Mouse (Mus musculus) gastrocnemius, postnatal 36 days (tissue): ENCODE measurements around the gene Ear1. TPM values are rescaled to one million over a fixed set of nuclear protein-coding genes. Genes with fewer than 3 reads are reported as not detected.
A peak's percentile ranks its signal among the peaks of the same experiment; 100 is the strongest.
"Not testable (repeated sequence)": the region's sequence is repeated elsewhere in the genome, so short reads cannot be mapped to it uniquely, and the experiment has no call there.

ENCODE experiments used
- DNase-seq, 2 experiments: peaks; one replicate each; pipeline ENCODE4 v3.0.0; 2022
- intact Hi-C: fragments of 180-260 bp; cut with DNase I; formaldehyde crosslinking; loops from one replicate; pipeline ENCODE4 v1.15.1; 2025
- long read RNA-seq, 2 experiments: library from polyadenylated mRNA; stranded (forward); transcript quantifications; one replicate each; pipeline ENCODE4 v2.0.0; 2021
- total RNA-seq, 2 experiments: library from RNA; stranded (reverse); gene quantifications; 2 replicates each; pipeline ENCODE4 v1.2.3; 2021

The Ear1 gene
- not detected for total RNA-seq
- long read RNA-seq, experiment 1 = 0 reads
- long read RNA-seq, experiment 2 = 0 reads

GRCm38 (mm10) chr14:43875417-43875816, at the start of gene Ear1:
Gene Ear1, minus strand, starts transcription at chr14:43875517.
- DNase-seq, intact Hi-C loops: not testable (repeated sequence)

GRCm38 (mm10) chr14:43924688-43925403, 49.5 kb upstream of the Ear1 start, which contains the start of gene Gm8113:
Gene Gm8113, plus strand, starts transcription at chr14:43925390.
- intact Hi-C loops = loop anchor here (10.0 kb wide), 1 partner anchor 60 kb away; no protein-coding TSS in a partner anchor
- DNase-seq = peak; percentile 5 to 14

GRCm38 (mm10) chr14:43923459-43923858, 48.1 kb upstream of the Ear1 start, which contains the start of gene Ear10:
Gene Ear10, minus strand, starts transcription at chr14:43923559.
- intact Hi-C loops = loop anchor here (10.0 kb wide), 1 partner anchor 61 kb away; no protein-coding TSS in a partner anchor
- DNase-seq = not testable (repeated sequence)

- DNase-seq, intact Hi-C loops: not testable (repeated sequence)
These were observed 42.9 kb upstream of the Ear1 start for GRCm38 (mm10) chr14:43918214-43918613.

DNA sequence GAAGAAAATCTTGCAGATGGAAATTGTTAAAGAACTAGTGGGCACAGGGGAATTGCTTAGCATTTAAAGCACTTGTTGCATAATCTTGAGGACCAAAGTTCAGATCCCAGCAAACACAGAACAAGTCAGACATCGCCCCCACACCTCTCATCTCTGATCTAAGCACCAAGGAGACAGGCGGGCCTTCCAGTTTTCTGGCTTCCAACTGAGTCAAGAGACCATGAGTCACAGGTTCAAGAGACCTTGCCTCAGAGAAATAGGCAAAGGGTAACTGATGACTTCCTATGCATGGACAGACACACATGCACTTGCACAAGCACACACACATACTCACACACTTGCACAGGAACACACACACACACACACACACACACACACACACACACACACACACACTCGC, 23.3 kb upstream of the Ear1 start:
- intact Hi-C loops, DNase-seq: not testable (repeated sequence)

GRCm38 (mm10) chr14:43895357-43895756, 20.0 kb upstream of the Ear1 start:
- DNase-seq, intact Hi-C loops: not testable (repeated sequence)

DNA sequence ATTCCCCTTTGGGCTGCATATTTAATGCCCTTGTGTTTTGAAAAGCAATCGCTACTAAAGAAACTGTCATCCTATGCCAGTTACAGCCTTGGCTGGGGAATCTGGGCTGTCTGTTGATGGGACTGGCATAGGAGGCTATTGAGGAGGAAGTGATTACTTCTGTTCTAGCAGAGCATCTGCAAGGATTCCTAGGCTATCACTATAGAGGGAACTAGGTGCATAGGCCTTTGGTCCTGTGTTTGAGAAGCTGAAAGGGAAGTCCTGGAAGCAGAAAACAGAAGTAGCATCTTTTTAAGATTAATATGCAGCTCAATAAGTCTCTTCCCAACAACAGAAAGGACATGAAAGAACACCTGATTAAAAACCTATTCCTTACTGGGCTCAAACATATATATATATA, 16.0 kb upstream of the Ear1 start:
- intact Hi-C loops, DNase-seq: not testable (repeated sequence)

DNA sequence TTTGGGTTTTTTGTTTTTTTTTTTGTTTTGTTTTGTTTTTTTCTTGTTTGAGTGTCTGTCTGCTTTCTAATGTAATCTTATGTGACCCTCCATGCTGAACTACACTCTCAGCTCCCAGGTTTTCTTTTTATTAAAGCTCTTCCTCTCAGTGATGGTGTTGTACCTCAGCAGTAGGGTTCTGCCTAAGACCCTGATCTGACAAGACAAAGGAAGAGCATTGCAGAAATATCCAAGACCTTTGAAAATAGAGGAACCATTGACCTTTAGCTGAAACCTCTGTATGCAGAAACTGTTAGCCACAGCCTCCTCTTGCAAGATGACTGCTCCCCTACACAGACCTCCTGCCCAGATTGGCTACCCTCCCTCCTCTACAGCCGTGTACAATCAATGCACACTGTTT, 10.9 kb upstream of the Ear1 start:
- intact Hi-C loops, DNase-seq: not testable (repeated sequence)

- intact Hi-C loops = not testable (repeated sequence)
These were observed 4.7 kb upstream of the Ear1 start for GRCm38 (mm10) chr14:43879966-43880545.

DNA sequence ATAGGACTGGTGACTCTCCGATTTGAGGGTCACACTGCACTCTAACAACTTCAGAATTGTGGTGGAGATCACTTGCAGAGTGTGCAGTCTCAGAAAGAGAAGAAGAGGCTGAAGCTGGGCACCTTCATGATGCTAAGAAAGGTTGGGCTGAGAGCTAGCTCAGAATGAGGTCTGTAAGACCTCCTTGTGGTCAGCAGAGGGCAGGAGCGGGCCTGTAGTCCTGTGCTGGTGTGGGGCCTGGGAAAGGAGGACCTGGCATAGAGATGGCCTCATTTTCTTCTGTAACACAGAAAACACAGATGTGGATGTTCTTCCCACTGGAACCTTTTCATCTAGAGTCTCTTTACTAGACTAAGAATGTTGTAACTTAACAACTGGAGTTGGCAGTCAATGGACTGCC, 2.5 kb upstream of the Ear1 start:
- DNase-seq, intact Hi-C loops: not testable (repeated sequence)

More at GRCm38 (mm10) chr14:43879966-43880545, 4.7 kb upstream of the Ear1 start:
- not testable (repeated sequence) for DNase-seq

DNA sequence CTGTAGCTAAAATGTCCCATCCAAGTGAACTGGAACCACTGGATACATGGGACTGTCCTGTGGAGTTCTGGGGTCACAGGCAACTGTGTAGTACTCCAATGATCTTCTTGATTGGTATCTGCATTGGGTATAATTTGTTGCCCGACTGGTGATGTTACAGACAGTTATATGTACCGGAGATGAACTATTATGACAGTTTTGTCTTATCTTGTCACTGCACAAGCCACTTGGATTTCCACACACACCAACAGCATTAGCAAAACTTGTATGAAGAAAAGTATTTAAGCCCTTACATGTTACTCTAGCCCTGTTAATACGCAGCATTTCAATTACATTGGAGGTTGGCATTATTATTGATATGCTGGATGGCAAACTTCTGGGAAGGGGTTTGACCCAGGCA, 455 bp downstream of the Ear1 start:
- intact Hi-C loops, DNase-seq: not testable (repeated sequence)

GRCm38 (mm10) chr14:43860522-43860921, 14.8 kb downstream of the Ear1 start:
- DNase-seq, intact Hi-C loops: not testable (repeated sequence)

GRCm38 (mm10) chr14:43859465-43859864, 15.9 kb downstream of the Ear1 start:
- intact Hi-C loops, DNase-seq: not testable (repeated sequence)

- DNase-seq, intact Hi-C loops: not testable (repeated sequence)
These were observed 31.3 kb downstream of the Ear1 start for GRCm38 (mm10) chr14:43843949-43844573.

DNA sequence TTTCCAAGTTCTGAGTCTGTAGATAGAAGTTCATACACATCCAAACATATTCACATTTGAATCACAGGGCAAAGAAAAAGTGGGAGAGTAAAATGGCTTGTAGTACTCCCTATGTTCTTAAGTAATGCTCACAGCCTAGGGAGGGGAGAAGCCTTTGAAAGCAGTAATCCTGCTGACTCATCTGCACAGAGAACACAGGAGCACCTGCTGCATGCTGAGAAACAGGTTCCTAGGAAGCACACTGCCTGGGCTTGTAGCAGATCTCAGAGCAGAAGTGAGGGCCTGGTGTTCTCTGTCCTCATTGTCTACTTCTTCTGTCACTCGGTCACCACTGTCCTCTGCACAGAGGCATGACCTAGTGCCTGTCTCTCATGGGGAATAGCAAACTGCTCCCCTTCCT, 34.3 kb downstream of the Ear1 start:
- intact Hi-C loops, DNase-seq: not testable (repeated sequence)

- intact Hi-C loops, DNase-seq: not testable (repeated sequence)
These were observed 40.0 kb downstream of the Ear1 start for GRCm38 (mm10) chr14:43835366-43835765.

DNA sequence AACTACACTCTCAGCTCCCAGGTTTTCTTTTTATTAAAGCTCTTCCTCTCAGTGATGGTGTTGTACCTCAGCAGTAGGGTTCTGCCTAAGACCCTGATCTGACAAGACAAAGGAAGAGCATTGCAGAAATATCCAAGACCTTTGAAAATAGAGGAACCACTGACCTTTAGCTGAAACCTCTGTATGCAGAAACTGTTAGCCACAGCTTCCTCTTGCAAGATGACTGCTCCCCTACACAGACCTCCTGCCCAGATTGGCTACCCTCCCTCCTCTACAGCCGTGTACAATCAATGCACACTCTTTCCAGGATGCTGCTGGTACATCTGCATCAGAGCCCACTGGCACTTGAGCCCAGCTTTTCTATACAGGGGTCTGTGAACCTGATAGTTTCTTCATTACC, 44.9 kb downstream of the Ear1 start:
- DNase-seq, intact Hi-C loops: not testable (repeated sequence)

- DNase-seq, intact Hi-C loops: not testable (repeated sequence)
These were observed 51.1 kb downstream of the Ear1 start for GRCm38 (mm10) chr14:43824176-43824575.

GRCm38 (mm10) chr14:43821869-43822268, 53.4 kb downstream of the Ear1 start:
- intact Hi-C loops = not testable (repeated sequence)

GRCm38 (mm10) chr14:43812458-43812857, 62.9 kb downstream of the Ear1 start:
- DNase-seq, intact Hi-C loops: not testable (repeated sequence)

More at GRCm38 (mm10) chr14:43821869-43822268, 53.4 kb downstream of the Ear1 start:
- DNase-seq = not testable (repeated sequence)

DNA sequence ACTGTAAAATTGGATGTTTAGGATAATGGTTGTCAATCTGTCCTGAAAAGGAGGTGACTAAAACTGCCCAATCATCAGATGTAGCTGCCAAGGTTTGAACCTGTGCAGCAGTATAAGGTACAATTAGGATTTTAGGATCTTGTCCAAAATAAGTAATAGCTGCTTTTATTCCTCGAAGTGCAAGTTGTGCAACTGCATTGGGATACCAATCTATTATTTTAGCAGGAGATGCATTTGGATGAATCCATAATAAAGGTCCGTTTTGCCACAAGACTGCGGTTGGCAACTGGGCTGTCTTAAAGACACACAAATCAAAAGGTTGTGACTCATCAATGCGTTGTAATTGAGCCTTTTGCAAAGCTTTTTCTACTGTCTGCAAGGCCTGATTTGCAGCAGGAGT, 67.2 kb downstream of the Ear1 start:
- DNase-seq, intact Hi-C loops: not testable (repeated sequence)
